Mouse (Mus musculus) large intestine, adult 2 months (tissue): ENCODE data around the gene 2210011C24Rik. TPM values are rescaled to one million over a fixed set of nuclear protein-coding genes. Genes with fewer than 3 reads are reported as not detected.

Experiments used
- DNase-seq: peaks from one replicate; pipeline ENCODE4 v3.0.0-alpha.2; 2012; ENCODE audit warnings: low read depth, low spot score
- WGBS: fragments of 180-500 bp; shearing (Covaris S2); methylation state at CpG from one replicate; pipeline ENCODE4 v1.1.7; 2018; 5-methylcytosine and 5-hydroxymethylcytosine counted together
- polyA plus RNA-seq: library from polyadenylated mRNA; depleted of rRNA; stranded (reverse); fragments of >200 nt; gene quantifications from 2 replicates; pipeline ENCODE4 v1.2.3, GENCODE M21; 2012; rRNA removed

Gene 2210011C24Rik
- polyA plus RNA-seq = 2.3 and 3.2 TPM in 2 replicates

DNA sequence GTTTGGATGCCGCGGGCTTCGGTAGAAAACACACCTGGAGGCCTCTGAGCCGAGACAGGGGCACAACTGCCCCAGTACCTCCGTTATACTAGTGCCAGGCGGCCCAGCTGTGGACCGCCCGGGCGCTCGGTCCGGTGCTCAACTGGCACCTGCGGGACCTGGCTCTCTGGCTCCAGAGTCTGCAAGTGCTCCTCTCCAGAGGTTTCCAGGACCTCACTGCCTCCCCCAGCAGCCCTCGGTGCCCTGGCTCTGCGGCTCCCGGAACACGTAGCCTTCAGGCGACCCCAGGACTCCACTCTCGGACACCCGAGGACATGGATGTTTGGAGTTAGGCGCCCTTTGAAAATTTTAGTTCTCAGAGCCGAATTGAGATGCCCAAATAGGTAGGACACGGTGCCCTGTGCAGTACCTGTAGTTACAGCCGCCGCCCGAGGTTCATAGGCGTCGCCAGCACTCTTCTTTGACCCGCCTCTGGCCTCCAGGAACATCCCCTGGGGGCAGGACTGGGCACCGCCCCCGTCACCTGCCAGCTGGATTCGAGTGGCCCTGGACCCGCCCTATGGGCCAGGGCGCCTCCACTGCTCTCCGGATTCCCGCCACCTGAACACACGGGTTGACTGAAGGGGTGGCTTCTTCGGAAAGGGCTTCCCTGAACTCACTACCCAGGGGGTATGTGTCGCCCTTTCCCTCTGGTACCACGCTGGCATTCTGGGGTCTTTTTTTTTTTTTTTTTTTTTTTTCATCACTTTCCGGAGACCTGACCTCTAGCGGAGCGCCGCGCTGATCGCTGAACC is at the start of gene 2210011C24Rik:
Gene 2210011C24Rik, minus strand, starts transcription at position 467 of the 794 bp plus-strand sequence.
- WGBS = 3% methylated on average over 45 of the region's 45 CpGs
- no peak for DNase-seq

DNA sequence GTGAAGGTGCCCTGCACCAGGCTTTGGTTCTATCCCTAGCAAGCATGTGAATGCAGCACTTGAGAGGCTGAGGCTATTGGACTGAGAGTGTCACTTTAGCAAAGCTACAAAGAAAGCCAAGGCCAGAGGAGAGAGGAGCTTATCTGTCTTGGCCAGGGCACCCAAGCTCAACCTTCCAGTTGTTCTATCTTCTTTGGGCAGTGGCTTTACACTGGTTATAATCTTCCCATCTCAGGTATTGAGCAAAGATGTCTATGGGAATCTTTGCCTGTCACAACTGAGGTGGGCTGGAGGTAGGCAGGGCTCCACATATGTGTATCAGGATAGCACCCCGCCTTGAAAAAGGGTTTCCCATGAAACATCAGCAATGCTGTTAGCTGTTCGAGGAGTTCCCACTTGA is 48.3 kb upstream of the 2210011C24Rik start:
- 85% methylated on average over 2 of the region's 2 CpGs for WGBS
- no peak for DNase-seq

DNA sequence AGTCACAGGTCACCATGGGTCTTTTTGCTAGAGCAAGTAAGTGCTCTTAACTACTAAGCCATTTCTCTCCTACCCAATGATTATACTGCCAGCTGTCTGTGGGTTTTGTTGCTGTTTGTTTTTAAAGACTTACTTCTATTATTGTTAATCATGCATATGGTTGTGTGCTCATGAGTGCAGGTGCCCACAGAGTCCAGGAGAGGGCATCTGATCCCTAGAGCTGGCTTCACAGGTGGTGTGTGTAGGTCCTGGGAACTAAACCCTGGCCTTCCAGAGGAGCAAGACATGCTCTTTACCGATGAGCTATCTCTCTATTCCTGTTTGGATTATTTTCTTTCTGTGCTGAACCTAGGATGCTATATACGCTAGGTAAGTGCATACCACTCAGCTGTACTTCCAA is 47.3 kb upstream of the 2210011C24Rik start:
- 93% methylated on average over 2 of the region's 2 CpGs for WGBS

DNA sequence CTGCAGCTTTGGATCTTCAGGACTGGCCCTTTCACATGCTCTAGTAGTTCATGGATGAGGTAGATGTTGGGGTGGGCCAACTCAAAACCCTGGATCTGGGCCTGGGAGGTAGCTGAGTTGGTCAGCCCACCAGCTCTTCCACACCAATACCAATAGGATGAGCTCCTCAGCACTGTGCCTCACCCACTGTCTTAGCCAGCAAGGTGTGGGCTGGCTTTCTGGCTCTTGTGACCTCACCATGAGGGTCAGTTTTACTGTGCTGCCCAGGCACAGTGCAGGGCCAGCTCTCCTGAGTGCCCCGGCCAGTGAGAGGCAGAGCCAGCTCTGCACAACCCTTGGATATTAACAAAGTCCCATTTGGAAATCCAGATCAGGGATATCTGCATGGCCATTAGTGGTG is 45.9 kb upstream of the 2210011C24Rik start:
- WGBS = 90% methylated on average over 1 of the region's 1 CpGs
- no peak for DNase-seq

More for the DNA sequence above, 47.3 kb upstream of the 2210011C24Rik start:
- no peak for DNase-seq

DNA sequence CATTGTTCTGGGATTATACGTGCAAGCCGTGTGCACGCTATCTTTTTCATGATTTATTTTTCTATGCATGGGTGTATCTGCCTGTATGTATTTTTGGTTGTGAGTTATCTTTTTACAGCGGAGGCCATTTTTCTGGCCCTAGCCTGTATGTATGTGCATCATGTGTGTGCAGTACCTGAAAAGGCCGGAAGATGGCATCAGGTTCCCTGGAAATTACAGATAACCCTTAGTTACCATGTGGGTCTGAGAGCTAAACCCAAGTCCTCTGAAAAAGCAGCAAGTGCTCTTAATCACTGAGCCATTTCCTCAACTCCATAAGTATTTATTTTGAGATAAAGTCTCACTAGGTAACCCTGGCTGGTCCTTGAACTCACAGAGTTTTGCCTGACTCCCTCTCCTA is 41.3 kb upstream of the 2210011C24Rik start:
- no peak for DNase-seq
- 94% methylated on average over 5 of the region's 5 CpGs for WGBS

DNA sequence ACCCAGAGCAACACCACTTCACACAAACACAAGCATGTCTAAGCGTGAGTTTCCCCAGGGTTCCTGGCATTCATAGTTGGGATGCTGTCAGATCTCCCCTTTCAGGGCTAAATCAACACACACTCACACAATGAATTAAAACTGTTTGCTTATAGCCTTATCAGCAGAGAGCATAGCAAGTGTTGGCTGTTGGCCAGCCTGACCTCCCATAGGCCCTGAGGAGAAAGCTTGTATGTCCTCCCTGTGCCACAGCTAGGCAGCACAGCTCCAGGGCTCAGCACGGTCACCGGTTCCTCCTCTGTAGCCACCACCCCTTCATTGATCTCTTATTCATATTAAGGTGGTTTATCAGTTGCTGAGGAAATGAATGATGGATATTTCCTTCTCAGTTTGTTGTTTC is 40.8 kb upstream of the 2210011C24Rik start:
- WGBS = 39% methylated on average over 3 of the region's 3 CpGs
- DNase-seq = no peak

DNA sequence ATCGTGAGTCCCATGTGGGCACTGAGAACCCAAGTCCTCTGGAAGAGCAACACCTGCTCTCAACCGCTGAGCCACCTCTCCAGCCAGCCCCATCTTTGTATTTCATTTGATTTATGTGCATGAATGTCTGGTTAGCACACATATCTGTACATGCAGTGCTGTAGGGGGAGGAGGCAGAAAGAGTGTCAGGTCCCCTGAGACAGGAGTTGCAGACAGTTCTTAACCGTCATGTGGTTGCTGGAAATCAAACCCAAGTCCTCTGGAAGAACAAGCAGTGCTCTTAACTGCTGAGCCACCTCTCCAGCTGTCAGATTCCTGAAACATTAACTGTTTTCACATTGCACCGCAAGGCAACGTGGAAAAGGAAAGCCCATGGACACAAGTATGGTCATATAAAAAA is 36.2 kb upstream of the 2210011C24Rik start:
- no peak for DNase-seq
- WGBS = 65% methylated on average over 5 of the region's 5 CpGs

DNA sequence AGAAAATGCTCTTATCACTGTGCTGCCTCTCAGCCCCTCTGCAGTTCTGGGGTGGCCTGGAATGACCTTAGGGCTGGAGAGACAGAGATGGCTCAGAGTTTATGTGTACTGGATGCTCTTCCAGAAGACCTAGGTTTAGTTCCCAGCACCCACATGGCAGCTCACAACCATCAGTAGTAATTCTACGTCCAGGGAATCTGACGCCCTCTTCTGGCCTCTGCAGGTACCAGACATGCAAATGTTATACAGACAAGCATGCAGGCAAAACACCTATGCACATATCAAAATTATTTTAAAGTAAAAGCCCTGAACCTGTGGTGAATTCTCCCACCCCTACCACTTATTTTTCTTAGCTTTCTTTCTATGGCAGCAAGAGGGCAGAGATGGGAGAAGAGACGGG is 34.5 kb upstream of the 2210011C24Rik start:
- DNase-seq = no peak
- 86% methylated on average over 3 of the region's 3 CpGs for WGBS

DNA sequence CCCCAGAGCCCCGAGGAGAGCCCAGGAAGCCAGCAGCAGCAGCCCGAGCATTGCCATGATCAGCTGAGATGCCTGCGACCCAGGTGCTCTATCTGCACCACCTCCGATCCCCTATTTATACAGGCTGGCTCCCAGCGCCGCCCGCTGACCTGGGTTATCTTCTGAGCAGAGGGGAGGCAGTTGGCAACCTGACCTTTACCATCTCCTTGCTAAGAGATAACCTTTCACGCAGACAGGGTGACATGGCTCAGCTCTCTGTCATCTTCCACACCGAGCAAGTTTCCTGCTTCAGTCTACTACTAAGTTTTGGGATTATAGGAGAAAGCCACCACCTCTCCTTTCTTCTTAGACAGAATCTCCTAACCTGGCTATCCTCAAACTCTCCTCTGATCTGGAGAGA is 32.9 kb upstream of the 2210011C24Rik start, which contains the start of gene Rln3:
Gene Rln3, minus strand, starts transcription at position 101 of the 400 bp plus-strand sequence.
- WGBS = 26% methylated on average over 9 of the region's 9 CpGs
- no peak for DNase-seq

DNA sequence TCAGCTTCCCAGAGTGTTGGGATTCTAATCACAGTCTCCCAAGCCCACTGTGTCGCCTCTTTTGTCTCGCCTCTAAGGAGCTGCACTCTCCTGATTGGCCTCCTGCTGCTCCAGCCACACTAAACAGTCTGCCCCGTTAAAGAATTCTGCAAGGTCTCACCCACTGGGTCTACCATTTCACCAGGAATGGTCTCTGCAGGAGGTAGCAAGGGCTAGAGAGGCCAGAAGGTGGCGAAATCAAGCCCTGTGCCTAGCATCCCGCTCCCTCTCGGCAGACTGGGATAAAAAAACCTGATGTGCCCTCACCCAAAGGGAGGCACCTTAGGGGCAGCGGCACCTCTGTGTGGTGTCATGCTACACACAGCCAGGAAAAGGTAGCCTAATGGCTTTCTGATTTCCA is 32.1 kb upstream of the 2210011C24Rik start:
- 32% methylated on average over 7 of the region's 7 CpGs for WGBS
- no peak for DNase-seq

DNA sequence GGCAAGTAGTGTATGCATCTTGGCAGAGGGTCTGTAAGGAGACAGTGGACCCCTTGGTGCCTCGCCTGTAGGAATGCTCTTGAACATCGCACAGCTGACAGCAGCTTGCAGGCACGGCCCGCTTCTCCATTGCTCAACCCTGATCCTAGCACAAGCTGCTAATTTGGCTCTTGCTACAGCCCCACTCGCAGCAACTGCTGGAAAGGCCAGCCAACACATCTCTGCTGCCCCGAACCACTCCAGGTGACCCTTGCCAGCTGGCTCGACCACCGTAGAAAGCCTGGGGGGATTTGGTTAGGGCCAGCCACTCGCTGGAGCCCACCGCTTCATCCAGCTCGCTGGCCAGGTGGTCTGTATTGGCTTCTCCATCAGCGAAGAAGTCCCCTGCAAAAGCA is 31.0 kb upstream of the 2210011C24Rik start:
- 61% methylated on average over 12 of the region's 12 CpGs for WGBS
- DNase-seq = no peak

DNA sequence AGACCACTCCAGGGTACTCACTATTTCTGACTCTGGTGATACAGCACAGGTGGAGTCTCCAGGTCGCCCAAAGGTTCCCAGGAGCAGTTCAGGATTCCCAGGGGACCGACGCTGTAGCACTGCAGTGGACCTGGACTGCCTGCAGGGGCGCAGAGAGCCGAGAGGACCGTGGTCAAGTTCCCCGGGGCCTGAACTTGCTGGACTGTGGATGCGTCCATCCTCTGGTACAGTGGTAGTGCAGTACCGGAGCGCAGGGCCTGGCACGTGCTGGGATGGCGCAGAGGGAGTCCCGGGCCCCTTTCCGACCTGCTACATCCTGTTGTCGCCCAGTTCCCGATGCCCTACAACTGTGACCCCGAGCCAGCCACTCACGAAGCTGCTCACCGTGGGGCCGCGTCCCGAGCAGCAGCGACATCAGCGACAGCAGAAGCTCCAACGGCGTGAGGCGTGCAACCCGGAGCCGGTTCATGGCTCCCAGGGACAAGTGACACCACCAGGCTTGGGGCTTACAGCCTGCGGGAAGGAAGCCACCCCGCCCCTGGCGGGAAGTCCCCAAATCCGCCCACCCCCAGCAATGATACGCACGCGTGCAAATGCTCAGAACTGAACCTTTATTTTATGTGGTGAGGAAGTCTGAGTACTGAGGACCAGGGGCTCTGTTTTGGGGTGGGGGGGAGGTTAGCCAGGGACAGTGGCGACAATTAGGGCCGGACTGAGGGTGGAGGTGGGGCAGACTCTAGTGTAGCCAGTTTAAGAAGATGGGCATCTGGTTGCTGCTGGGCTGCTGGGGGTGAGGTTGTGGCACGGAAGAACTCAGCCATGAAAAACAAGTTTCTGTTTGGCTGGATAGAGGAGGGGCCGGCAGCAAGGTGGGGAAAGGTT is 30.3 kb upstream of the 2210011C24Rik start, which contains the start of gene Il27ra:
Gene Il27ra, minus strand, starts transcription at position 524 of the 882 bp plus-strand sequence.
- DNase-seq = no peak
- WGBS = 6% methylated on average over 40 of the region's 40 CpGs

DNA sequence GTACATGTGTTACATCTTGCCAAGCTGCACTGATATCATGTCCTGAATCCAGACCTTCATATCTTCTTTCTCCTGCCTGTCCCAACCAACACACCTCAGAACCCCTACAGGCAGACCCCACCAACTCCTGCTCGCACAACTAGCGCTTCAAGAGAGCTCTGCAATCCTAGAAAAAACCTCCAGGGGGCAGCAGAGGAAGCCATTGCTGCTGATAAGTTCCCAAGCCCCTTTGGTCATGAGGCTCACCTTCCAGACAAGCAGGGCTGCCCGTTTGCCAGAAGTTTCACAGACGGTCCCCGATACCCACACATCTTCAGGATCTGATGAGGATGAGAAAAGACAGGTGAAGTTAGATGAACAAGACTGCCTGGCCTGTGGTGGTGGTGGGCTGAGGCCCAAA is 27.1 kb upstream of the 2210011C24Rik start:
- WGBS = 5% methylated on average over 5 of the region's 5 CpGs

DNA sequence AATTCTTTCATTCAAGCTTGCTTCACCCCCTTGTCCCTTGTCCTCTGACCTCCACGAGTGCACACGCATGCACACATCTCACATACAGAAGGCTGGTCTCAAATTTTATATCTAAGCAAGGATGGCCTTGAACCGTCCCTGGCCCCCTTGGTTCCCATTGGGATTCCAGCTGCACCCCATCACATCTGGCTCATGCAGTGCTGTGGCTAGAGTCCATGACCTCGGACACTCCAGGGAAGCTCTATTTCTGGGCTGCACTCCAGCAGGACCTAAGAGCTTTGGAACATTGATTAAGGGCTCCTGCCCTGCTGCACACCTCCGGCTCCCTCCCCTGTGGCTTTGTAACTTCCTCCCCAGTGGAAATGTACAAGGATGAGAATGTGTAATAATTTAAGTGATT is 26.0 kb upstream of the 2210011C24Rik start:
- WGBS = 61% methylated on average over 5 of the region's 5 CpGs
- no peak for DNase-seq

More for the DNA sequence above, 27.1 kb upstream of the 2210011C24Rik start:
- DNase-seq = peak; percentile 33

DNA sequence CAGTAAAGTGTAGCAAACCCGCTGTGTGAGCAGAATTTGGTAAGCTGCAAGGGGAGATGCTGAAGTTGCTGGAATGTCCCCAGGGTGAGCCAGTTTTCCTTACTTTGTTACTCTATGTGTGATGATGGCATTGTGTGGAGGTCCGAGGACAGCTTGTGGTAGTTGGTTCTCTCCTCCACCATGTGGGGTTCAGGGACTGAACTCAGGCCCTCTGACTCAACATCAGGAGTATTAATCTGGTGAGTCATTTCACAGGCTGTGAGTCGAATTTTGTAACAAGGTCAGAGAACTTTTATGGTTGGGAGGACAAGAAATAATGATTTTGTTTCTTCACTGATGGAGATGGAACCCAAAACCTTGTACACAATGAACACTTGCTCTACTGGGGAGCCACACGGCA is 20.8 kb upstream of the 2210011C24Rik start:
- no peak for DNase-seq
- 67% methylated on average over 4 of the region's 4 CpGs for WGBS

DNA sequence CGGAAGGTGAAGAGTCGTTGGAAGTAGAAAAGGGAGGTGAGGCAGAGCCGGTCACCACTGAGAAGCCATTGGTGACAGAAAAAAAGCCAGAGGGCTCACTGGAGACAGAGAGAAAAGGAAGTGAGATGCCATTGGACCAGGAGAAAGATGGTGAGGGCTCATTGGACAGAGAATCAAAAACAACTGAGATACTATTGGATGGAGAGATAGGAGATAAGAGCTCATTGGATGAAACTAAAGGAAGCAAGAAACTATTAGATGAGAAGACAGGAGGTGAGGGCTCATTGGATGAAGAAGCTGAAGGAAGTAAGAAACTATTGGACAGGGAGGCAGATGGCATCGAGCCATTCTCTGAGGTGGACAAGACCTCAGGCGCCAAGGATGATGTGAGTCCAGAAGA is 17.3 kb upstream of the 2210011C24Rik start:
- 94% methylated on average over 5 of the region's 5 CpGs for WGBS
- no peak for DNase-seq

DNA sequence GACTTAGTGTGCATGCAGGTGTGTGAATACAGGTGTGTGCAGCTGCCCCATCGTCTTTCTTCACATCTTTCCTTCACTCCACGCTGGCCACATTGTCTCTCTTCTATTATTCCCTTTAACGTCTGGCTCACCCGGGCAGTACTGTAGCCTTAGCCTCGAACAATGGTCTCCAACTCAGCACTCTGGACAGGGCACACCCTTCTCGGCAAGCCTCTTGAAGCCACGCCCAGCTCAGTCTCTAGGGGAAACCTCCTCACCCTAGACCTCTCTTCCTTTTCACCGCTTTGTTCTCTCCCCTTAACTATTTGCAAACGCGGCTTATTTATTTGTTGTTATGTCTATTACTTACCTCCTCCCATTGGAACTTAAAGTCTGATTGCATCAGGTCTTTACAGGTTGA is 15.5 kb upstream of the 2210011C24Rik start:
- DNase-seq = no peak
- 14% methylated on average over 10 of the region's 10 CpGs for WGBS

DNA sequence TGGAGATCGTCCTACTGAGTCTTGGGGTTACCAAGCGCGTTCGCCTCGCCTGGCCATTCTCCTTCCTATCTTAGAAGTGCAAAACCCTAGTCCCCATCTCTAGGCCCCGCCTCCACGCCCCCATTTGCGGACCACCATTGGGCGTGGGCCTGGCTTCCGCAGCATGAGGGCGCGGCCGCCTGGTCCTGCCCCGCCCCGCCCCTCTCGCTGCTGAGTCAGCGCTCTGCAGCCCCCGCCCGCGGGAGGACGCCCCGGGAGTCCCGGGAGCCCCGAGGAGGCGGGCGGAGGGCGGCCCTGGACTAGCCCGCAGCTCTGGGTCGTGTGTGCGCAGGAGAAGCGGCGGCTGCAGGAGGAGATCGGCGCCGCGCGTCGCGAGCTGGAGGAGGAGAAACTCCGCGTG is 13.9 kb upstream of the 2210011C24Rik start:
- DNase-seq = no peak
- 4% methylated on average over 41 of the region's 41 CpGs for whole genome bisulfite sequencing

DNA sequence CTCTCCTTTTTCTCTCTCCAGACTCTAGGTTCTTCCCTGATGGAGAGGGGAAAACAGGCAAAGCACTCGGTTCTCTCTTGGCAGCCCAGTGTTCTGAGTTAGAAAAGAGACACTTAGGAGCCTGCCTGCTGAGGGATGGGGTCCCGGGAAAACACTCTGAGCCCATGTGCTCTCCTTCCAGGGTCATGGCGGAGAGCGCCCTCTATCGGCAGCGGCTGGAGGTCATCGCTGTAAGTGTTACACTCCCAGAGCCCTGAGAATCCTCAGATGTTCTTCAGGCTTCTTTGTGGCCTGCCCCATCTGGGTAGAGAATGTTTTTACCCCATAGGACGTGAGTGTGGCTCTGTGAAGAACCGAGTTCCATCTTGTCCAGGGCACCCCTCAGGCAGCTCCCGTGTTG is 12.2 kb upstream of the 2210011C24Rik start:
- no peak for DNase-seq
- WGBS = 23% methylated on average over 10 of the region's 10 CpGs

DNA sequence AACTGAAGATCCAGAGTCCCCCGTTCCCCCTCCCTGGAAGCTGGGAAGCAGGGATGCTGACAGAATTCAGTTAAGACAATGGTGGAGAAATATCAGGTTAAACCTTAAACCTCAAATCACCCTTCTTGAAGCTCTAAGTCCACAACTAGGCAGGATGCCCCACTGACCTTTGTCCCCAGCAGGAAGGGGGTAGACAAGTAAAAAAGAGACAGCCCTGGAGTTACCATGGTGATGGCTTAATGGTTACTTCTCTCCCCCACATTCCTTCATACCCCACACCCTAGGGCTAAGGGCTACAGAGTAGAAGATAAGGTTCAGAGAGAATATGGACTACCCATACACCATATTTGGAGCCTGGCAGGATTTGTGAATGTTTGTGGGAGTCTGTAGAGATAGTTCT is 11.7 kb upstream of the 2210011C24Rik start:
- DNase-seq = no peak
- WGBS = 27% methylated on average over 1 of the region's 1 CpGs

DNA sequence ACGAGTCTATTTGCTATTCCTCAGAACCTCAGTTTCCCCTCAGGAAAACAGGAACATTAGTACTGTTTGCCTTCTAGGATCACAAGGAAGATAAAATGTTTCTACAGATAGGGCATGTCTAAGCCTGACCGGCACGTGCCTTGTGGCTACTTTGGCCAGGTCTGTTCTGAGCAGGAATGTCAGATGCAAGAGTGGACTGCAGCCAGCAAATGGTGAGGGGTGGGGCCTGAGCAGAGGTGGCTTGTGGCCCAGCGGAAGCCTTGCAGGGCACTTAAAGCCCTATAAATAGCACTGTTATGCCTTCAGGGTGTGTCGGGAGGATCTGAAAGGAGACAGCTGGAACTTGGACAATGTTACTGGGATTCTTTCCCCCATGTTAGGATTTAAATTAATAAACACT is 11.1 kb upstream of the 2210011C24Rik start:
- 4% methylated on average over 5 of the region's 5 CpGs for WGBS
- no peak for DNase-seq
